ENCODE assay signal across 9 mouse cellular contexts in genomic region chr2:174859533-174859932, GRCm38 (mm10).
DNase-seq lines count a peak whose midpoint lies in the region; ATAC-seq lines count a peak whose summit lies in the region.
"Had no signal": no experiment of that assay in that cellular context is flagged by ENCODE, and none has a peak within 500 bp of the region (broad histone marks: within the 10 kb centered on the region; RNA-seq: fewer than 3 reads in every experiment).

No protein-coding gene starts in this region.

- no peak overlapping the region for H3K4me3 ChIP-seq in forebrain, embryonic 16.5 days (replicated peaks; ENCODE audit: low read length)
- no peak overlapping the region for H3K4me3 ChIP-seq in neural tube, embryonic 13.5 days

- ATAC-seq in forebrain, embryonic 16.5 days, result no peak
- ATAC-seq in neural tube, embryonic 13.5 days (ENCODE audit: low read depth), result no peak; the same call in 1 of the 2 replicates

- peaks cover 10% of the 10 kb centered on the region for H3K4me1 ChIP-seq in forebrain, embryonic 16.5 days (replicated peaks; ENCODE audit: control insufficient read depth, insufficient read depth, low read length)
- peaks cover 18% of the 10 kb centered on the region for H3K4me1 ChIP-seq in neural tube, embryonic 13.5 days (replicated peaks)

- 29% methylated on average over 7 of the region's 7 CpGs for WGBS in forebrain, embryonic 16.5 days
- WGBS in neural tube, embryonic 13.5 days, result 39% methylated on average over 7 of the region's 7 CpGs

- H3K9me3 ChIP-seq in forebrain, embryonic 16.5 days (ENCODE audit: control insufficient read depth, low read length), result no peaks in the 10 kb centered on the region
- no peaks in the 10 kb centered on the region for H3K9me3 ChIP-seq in neural tube, embryonic 13.5 days

- DNase-seq in cerebellum, adult 11 months, result peak; percentile 5
- DNase-seq in cerebellum, adult 11-12 months, result no peak
- DNase-seq in thymus, postnatal 0 days (ENCODE audit: low spot score), result peak; percentile 43
- no peak for DNase-seq in thymus, postnatal 36 days
- DNase-seq in kidney, postnatal 10 days, result peak; percentile 48
- DNase-seq in urinary bladder, postnatal 36 days (ENCODE audit: low spot score in 2 of 2), result no peak

- no peaks in the 10 kb centered on the region for H3K27me3 ChIP-seq in forebrain, embryonic 16.5 days (replicated peaks; ENCODE audit: control insufficient read depth, insufficient read depth, low read length)
- no peaks in the 10 kb centered on the region for H3K27me3 ChIP-seq in neural tube, embryonic 13.5 days

- H3K4me2 ChIP-seq in forebrain, embryonic 16.5 days (ENCODE audit: low read length), result no peak overlapping the region
- no peak overlapping the region for H3K4me2 ChIP-seq in neural tube, embryonic 13.5 days

- peak overlapping the region; percentile 13; the same call in 1 of the 2 replicates for H3K27ac ChIP-seq in forebrain, embryonic 16.5 days (ENCODE audit: low read length)
- H3K27ac ChIP-seq in neural tube, embryonic 13.5 days (replicated peaks), result peak overlapping the region; percentile 82

- no peak overlapping the region for H3K9ac ChIP-seq in forebrain, embryonic 16.5 days (replicated peaks; ENCODE audit: low read depth, low read length)
- no peak overlapping the region for H3K9ac ChIP-seq in neural tube, embryonic 13.5 days

- H3K36me3 ChIP-seq in forebrain, embryonic 16.5 days (ENCODE audit: control insufficient read depth, insufficient read depth), result no peaks in the 10 kb centered on the region
- no peaks in the 10 kb centered on the region for H3K36me3 ChIP-seq in neural tube, embryonic 13.5 days
- H3K36me3 ChIP-seq: G1E had no signal

Comparison
In these comparisons a context has a peak if more than half of its experiments do, and no peak if none do; other contexts are left out.
1. DNase-seq: peak in cerebellum, adult 11 months (single experiment), thymus, postnatal 0 days (single experiment) and kidney, postnatal 10 days (single experiment); none in cerebellum, adult 11-12 months (single experiment), thymus, postnatal 36 days (0 of 2) and urinary bladder, postnatal 36 days (0 of 2).